Mouse (Mus musculus): ENCODE results near the gene Saa2.

Gene Saa2

GRCm38 (mm10) chr7:46764672-46765071 lies 13.1 kb downstream of the Saa2 start:
- DNase-seq = no peak

- no peak for DNase-seq
Observed at GRCm38 (mm10) chr7:46767371-46767770, 15.8 kb downstream of the Saa2 start.

- no peak for DNase-seq
Observed at GRCm38 (mm10) chr7:46768451-46768850, 16.9 kb downstream of the Saa2 start.

- peak; percentile 64 for DNase-seq
Observed at GRCm38 (mm10) chr7:46770706-46771105, 19.1 kb downstream of the Saa2 start.

GRCm38 (mm10) chr7:46789177-46789849 lies 37.7 kb downstream of the Saa2 start:
- no peak for DNase-seq

- no peak for DNase-seq
Observed at GRCm38 (mm10) chr7:46793871-46794270, 42.3 kb downstream of the Saa2 start.

- peak; percentile 96 for DNase-seq
Observed at GRCm38 (mm10) chr7:46795287-46796205, 44.0 kb downstream of the Saa2 start, which contains the start of the genes Hps5 and Gtf2h1. Gene Hps5, minus strand, starts transcription at chr7:46796064. Gene Gtf2h1, plus strand, starts transcription at chr7:46796103.

- DNase-seq = no peak
Observed at GRCm38 (mm10) chr7:46796206-46796679, 44.7 kb downstream of the Saa2 start.

GRCm38 (mm10) chr7:46796779-46797178 lies 45.2 kb downstream of the Saa2 start:
- DNase-seq = no peak

Measured in cerebellum, adult 11 months (tissue).